Mouse (Mus musculus): ENCODE data around the gene P2rx7. TPM values are rescaled to one million over a fixed set of nuclear protein-coding genes. Genes with fewer than 3 reads are reported as not detected.

The P2rx7 gene
- polyA plus RNA-seq, 1 experiment from 2014 or later: 0.63 TPM

DNA sequence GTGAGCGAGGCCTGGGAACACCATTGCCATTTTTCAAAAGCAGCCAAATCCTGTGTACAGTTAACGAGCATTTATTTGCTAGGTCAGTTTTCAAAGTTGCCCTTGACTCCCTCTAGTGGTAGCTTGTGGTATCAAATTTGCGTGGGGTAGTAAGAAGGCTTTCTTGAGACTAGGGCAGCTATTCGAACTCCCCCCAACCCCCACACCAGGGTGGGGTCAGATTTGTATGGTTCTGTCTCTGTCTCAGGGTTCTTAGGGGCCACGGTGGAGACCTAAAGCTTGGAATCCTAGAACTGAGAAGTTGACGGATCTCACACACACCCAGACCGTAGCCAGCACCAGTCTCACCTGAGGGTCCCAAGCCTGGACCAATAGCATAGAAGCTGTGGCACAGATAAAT lies 82.4 kb downstream of the P2rx7 start:
- Histone ChIP-seq H3K36me3 (no peaks in the 10 kb centered on the region; the same call in 1 of the 2 replicates), H3K27me3 (ENCODE audit: low read depth, poor library complexity, severe bottlenecking) (no peaks in the 10 kb centered on the region), H3K4me1 (0 out of 2 replicates have a peak, but pooled peaks cover 3% of the 10 kb centered on the region), H3K4me3 (no peak overlapping the region), H3K9me3 (replicated peaks) (no peaks in the 10 kb centered on the region), H3K27ac (replicated peaks) (no peak overlapping the region)
- 29% methylated on average over 7 of the region's 7 CpGs for WGBS
- peak; percentile 51 for DNase-seq (ENCODE audit: low spot score)

GRCm38 (mm10) chr5:122726595-122726994 lies 82.9 kb downstream of the P2rx7 start:
- Histone ChIP-seq H3K27ac (replicated peaks) (no peak overlapping the region), H3K4me1 (0 out of 2 replicates have a peak, but pooled peaks cover 3% of the 10 kb centered on the region), H3K27me3 (ENCODE audit: low read depth, poor library complexity, severe bottlenecking) (no peaks in the 10 kb centered on the region), H3K4me3 (no peak overlapping the region), H3K36me3 (no peaks in the 10 kb centered on the region; the same call in 1 of the 2 replicates), H3K9me3 (replicated peaks) (no peaks in the 10 kb centered on the region)
- DNase-seq (ENCODE audit: low spot score): no peak
- 80% methylated on average over 5 of the region's 5 CpGs for WGBS

DNA sequence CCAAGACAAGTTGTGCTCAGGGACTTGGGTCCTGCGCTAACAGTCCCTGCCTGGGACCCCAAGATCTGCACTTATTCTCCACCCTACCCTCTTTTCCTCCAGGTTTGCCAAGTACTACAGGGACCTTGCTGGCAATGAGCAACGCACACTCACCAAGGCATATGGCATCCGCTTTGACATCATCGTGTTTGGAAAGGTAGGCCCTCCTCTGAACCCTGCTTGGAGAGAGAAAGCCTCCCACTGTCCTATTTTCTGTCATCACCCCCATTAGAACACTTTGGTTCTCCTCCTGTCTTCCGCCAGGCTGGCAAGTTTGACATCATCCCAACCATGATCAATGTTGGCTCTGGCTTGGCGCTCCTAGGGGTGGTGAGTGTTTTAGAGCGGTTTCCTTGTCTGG lies 83.4 kb downstream of the P2rx7 start:
- H3K4me1 ChIP-seq: peaks cover 4% of the 10 kb centered on the region; the same call in 1 of the 2 replicates
- H3K4me3 ChIP-seq: no peak overlapping the region
- H3K27ac ChIP-seq (replicated peaks): no peak overlapping the region
- no peaks in the 10 kb centered on the region; the same call in 1 of the 2 replicates for H3K36me3 ChIP-seq
- no peaks in the 10 kb centered on the region for H3K27me3 ChIP-seq (ENCODE audit: low read depth, poor library complexity, severe bottlenecking)
- 95% methylated on average over 7 of the region's 7 CpGs for WGBS
- no peak for DNase-seq (ENCODE audit: low spot score)
- H3K9me3 ChIP-seq (replicated peaks): no peaks in the 10 kb centered on the region

- H3K27ac ChIP-seq (replicated peaks): no peak overlapping the region
- H3K36me3 ChIP-seq: peaks cover 8% of the 10 kb centered on the region
- no peaks in the 10 kb centered on the region for H3K9me3 ChIP-seq (replicated peaks)
- H3K4me3 ChIP-seq: no peak overlapping the region
- no peaks in the 10 kb centered on the region for H3K27me3 ChIP-seq (ENCODE audit: low read depth, poor library complexity, severe bottlenecking)
- peaks cover 11% of the 10 kb centered on the region for H3K4me1 ChIP-seq
- DNase-seq (ENCODE audit: low spot score): no peak
- 88% methylated on average over 10 of the region's 10 CpGs for WGBS
Observed at GRCm38 (mm10) chr5:122730776-122731175, 87.1 kb downstream of the P2rx7 start.

DNA sequence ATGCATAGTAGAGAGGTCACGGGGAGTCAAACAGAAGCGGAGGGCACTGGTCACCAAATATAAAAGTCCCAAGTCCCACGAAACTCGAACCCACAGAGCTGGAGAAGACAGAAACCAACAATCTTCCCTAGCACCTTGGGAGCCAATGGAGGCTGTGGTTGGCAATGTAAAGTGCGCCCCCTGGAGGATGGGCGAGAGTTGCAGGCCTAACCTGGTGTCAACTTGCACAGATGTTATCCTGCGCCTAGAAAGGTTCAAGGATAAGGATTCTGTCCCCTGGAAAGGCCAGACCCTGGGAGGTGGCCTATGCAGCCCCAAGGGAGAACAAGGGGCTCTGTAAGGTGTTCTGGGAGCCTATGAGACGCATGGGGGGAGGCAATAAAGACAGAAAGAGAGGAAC lies 87.6 kb downstream of the P2rx7 start:
- no peaks in the 10 kb centered on the region for H3K27me3 ChIP-seq (ENCODE audit: low read depth, poor library complexity, severe bottlenecking)
- H3K4me1 ChIP-seq: peaks cover 11% of the 10 kb centered on the region
- WGBS: 71% methylated on average over 8 of the region's 8 CpGs
- DNase-seq (ENCODE audit: low spot score): peak; percentile 49
- H3K36me3 ChIP-seq: peaks cover 12% of the 10 kb centered on the region
- no peaks in the 10 kb centered on the region for H3K9me3 ChIP-seq (replicated peaks)
- 0 out of 2 replicates have a peak overlapping the region, but pooled peaks have one; percentile 0 for H3K27ac ChIP-seq (replicated peaks)
- H3K4me3 ChIP-seq: no peak overlapping the region

DNA sequence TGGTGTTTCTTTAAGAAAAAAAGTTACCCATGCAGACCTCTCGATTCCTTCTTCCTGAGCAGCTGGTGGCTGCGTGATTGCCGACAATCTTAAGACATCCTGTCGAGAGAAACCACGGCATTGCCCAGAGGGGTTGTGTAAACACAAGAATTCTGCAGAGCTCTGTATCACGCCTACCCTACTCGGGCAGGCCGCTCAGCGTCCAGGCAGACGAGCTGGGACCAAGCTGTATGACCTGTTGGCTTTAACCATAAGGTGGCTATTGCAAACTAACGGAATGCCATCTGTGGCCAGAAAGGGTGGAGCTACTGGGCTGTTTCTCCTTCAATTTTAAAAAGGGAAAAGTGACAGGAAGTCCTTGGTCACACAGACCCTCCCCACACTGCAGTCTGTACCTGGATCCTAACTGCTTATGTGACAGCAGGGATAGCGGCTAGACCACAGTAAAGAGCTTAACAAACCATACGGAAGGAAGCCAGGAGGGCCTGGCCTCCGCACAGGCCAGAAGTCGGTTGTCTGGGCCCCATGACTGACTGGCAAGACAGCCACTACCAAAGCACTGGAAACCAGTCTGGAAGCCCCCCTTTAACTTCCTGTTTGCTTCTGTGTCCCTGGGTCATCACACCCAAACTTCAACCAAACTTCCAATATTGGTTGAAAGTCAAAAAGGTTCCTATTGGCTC lies 88.4 kb downstream of the P2rx7 start:
- Histone ChIP-seq H3K4me1 (peaks cover 8% of the 10 kb centered on the region), H3K27me3 (ENCODE audit: low read depth, poor library complexity, severe bottlenecking) (no peaks in the 10 kb centered on the region), H3K9me3 (replicated peaks) (no peaks in the 10 kb centered on the region), H3K4me3 (no peak overlapping the region), H3K36me3 (peaks cover 20% of the 10 kb centered on the region), H3K27ac (replicated peaks) (0 out of 2 replicates have a peak overlapping the region, but pooled peaks have one; percentile 28)
- 77% methylated on average over 15 of the region's 15 CpGs for WGBS
- no peak for DNase-seq (ENCODE audit: low spot score)

GRCm38 (mm10) chr5:122733881-122734280 lies 90.2 kb downstream of the P2rx7 start:
- no peaks in the 10 kb centered on the region for H3K9me3 ChIP-seq (replicated peaks)
- H3K4me3 ChIP-seq: no peak overlapping the region
- H3K4me1 ChIP-seq: peaks cover 8% of the 10 kb centered on the region
- WGBS: 64% methylated on average over 17 of the region's 17 CpGs
- DNase-seq (ENCODE audit: low spot score): no peak
- peaks cover 24% of the 10 kb centered on the region for H3K36me3 ChIP-seq
- H3K27me3 ChIP-seq (ENCODE audit: low read depth, poor library complexity, severe bottlenecking): no peaks in the 10 kb centered on the region
- H3K27ac ChIP-seq (replicated peaks): 0 out of 2 replicates have a peak overlapping the region, but pooled peaks have one; percentile 19

DNA sequence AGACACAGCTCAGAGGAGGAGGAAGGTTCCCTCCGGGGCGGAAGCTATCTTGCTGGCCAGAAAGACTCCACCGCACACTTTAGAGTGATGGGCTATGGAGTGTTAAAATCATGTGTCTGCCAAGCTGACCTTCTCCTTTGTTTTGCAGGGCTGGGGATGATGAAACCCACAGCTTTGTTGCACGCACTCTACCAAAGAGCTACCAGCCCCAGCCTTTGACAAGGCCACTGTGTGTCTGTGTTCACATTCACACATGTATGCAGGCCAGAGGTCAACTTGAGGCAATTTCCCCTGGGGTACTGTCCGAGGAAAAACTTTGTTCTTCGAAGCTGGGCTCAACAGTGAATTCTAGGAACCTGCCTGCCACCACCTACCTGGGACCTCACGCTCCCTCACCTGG lies 92.1 kb downstream of the P2rx7 start:
- H3K27me3 ChIP-seq (ENCODE audit: low read depth, poor library complexity, severe bottlenecking): no peaks in the 10 kb centered on the region
- no peak for DNase-seq (ENCODE audit: low spot score)
- H3K4me1 ChIP-seq: peaks cover 8% of the 10 kb centered on the region
- WGBS: 92% methylated on average over 7 of the region's 7 CpGs
- H3K27ac ChIP-seq (replicated peaks): no peak overlapping the region
- H3K36me3 ChIP-seq: peaks cover 37% of the 10 kb centered on the region
- H3K4me3 ChIP-seq: no peak overlapping the region
- H3K9me3 ChIP-seq (replicated peaks): no peaks in the 10 kb centered on the region

DNA sequence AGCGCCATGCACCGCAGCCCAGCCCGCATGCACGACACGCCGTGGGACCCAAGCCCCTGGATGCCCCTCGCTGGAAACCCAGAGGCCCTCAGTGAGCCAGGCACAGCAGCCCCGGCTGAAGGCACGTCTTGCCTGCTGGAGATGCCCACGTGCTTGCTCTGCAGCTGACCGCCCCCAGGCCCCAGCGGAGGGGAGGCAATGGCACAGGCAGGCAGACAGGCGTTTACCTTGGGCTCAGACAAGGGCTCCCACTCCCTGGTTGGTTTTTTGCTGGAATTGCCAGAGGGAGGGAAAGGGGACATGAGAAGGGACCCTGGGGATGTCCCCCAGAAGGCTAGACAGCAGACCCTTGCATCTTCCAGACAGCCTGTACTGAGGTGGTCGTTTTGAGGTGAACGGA lies 93.0 kb downstream of the P2rx7 start:
- Histone ChIP-seq H3K4me3 (no peak overlapping the region), H3K9me3 (replicated peaks) (no peaks in the 10 kb centered on the region), H3K4me1 (peaks cover 8% of the 10 kb centered on the region), H3K27me3 (ENCODE audit: low read depth, poor library complexity, severe bottlenecking) (no peaks in the 10 kb centered on the region), H3K27ac (replicated peaks) (0 out of 2 replicates have a peak overlapping the region, but pooled peaks have one; percentile 0), H3K36me3 (peaks cover 46% of the 10 kb centered on the region)
- no peak for DNase-seq (ENCODE audit: low spot score)
- 91% methylated on average over 15 of the region's 15 CpGs for WGBS

Small RNAs within 50 kb of the gene (microRNA-seq; reads per million reads assigned to microRNA genes)
- gene Mir8115: not detected

Other genes starting within 250 kb of the P2rx7 start
- 53.9 and 57.7 TPM in 2 replicates for gene Anapc7, start 222.2 kb upstream of the P2rx7 start, polyA plus RNA-seq (2016; fragmentation: Nextera tagmentation; extraction: Ambion mirVana)
- 37.0 and 37.7 TPM in 2 replicates for gene Atp2a2, start 141.7 kb upstream of the P2rx7 start, polyA plus RNA-seq (2016; fragmentation: Nextera tagmentation; extraction: Ambion mirVana)
- gene Ift81, start 29.4 kb upstream of the P2rx7 start, polyA plus RNA-seq (2016; fragmentation: Nextera tagmentation; extraction: Ambion mirVana): 51.4 and 54.1 TPM in 2 replicates
- 3.5 and 9.6 TPM in 2 replicates for gene P2rx4, start 63.6 kb downstream of the P2rx7 start, polyA plus RNA-seq (2016; fragmentation: Nextera tagmentation; extraction: Ambion mirVana)
- gene Camkk2, start 135.5 kb downstream of the P2rx7 start, polyA plus RNA-seq (2016; fragmentation: Nextera tagmentation; extraction: Ambion mirVana): 24.3 and 29.5 TPM in 2 replicates
- gene Anapc5, start 177.4 kb downstream of the P2rx7 start, polyA plus RNA-seq (2016; fragmentation: Nextera tagmentation; extraction: Ambion mirVana): 499 and 524 TPM in 2 replicates
- gene Rnf34, start 206.1 kb downstream of the P2rx7 start, polyA plus RNA-seq (2016; fragmentation: Nextera tagmentation; extraction: Ambion mirVana): 50.6 and 56.7 TPM in 2 replicates